25 mouse cellular contexts compared by ENCODE assay signal in the genomic region with DNA sequence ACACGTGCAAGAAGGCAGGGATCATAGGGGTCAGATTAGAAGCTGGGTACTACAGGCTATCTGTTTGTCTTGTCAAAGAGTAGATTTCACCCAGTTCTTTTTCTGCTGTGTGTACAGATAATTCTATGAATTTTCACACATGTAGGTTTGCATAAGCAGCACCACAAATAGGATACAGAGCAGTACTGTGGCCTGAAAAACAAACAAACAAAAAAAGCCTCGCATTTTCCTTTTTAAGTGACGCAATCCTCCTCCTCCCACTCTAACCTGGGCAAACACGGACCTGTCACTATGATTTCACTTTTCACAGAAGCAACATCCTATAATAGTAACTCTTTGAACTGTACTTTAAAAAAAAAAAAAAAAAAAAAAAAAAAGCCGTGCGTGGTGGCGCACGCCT. TPM values are rescaled to one million over a fixed set of nuclear protein-coding genes. Genes with fewer than 3 reads are reported as not detected.
DNase-seq lines count a peak whose midpoint lies in the region; ATAC-seq lines count a peak whose summit lies in the region.
"Had no signal": no experiment of that assay in that cellular context is flagged by ENCODE, and none has a peak within 500 bp of the region (broad histone marks: within the 10 kb centered on the region; RNA-seq: fewer than 3 reads in every experiment).

No protein-coding gene starts in this region.

- no peak overlapping the region for H3K4me2 ChIP-seq in forebrain, embryonic 11.5 days (ENCODE audit: low read depth, low read length, severe bottlenecking)
- H3K4me2 ChIP-seq in forebrain, embryonic 15.5 days (replicated peaks): no peak overlapping the region
- H3K4me2 ChIP-seq: heart, embryonic 13.5 days; hindbrain, embryonic 12.5 days; hindbrain, embryonic 15.5 days had no signal

- H3K4me1 ChIP-seq in forebrain, embryonic 11.5 days (replicated peaks; ENCODE audit: control insufficient read depth, insufficient read depth, low read length): no peaks in the 10 kb centered on the region
- no peaks in the 10 kb centered on the region for H3K4me1 ChIP-seq in forebrain, embryonic 15.5 days
- H3K4me1 ChIP-seq: heart, embryonic 13.5 days; hindbrain, embryonic 12.5 days; hindbrain, embryonic 15.5 days had no signal

- H3K9ac ChIP-seq in forebrain, embryonic 11.5 days (ENCODE audit: low read length): no peak overlapping the region
- no peak overlapping the region for H3K9ac ChIP-seq in forebrain, embryonic 15.5 days (replicated peaks)
- H3K9ac ChIP-seq: heart, embryonic 13.5 days; hindbrain, embryonic 12.5 days; hindbrain, embryonic 15.5 days had no signal

- peak; percentile 20 for DNase-seq in forebrain, embryonic 11.5 days (ENCODE audit: low spot score)
- DNase-seq in T-cell, adult 2 months (ENCODE audit: low spot score): peak; percentile 24
- DNase-seq in heart, postnatal 4 days: no peak
- no peak for DNase-seq in layer of hippocampus, postnatal 36 days
- no peak for DNase-seq in cerebellum, adult 11-12 months
- DNase-seq: adrenal gland, adult 8-10 months; adrenal gland, postnatal 25 days; cerebellum, adult 18-20 months; cerebellum, adult 9-10 months; cerebellum, postnatal 14 days; gastrocnemius, postnatal 10 days; gastrocnemius, postnatal 36 days; heart, adult 2 months; heart, postnatal 14 days had no signal

- no peaks in the 10 kb centered on the region for H3K36me3 ChIP-seq in forebrain, embryonic 11.5 days (ENCODE audit: control insufficient read depth, insufficient read depth, low read length)
- H3K36me3 ChIP-seq in forebrain, embryonic 15.5 days: no peaks in the 10 kb centered on the region
- H3K36me3 ChIP-seq: forebrain, embryonic 10.5 days; G1E; heart, embryonic 10.5 days; heart, embryonic 13.5 days; hindbrain, embryonic 12.5 days; hindbrain, embryonic 15.5 days had no signal

- no peak overlapping the region for H3K27ac ChIP-seq in forebrain, embryonic 11.5 days (ENCODE audit: low read depth, low read length)
- H3K27ac ChIP-seq in forebrain, embryonic 15.5 days (replicated peaks): no peak overlapping the region
- H3K27ac ChIP-seq: forebrain, embryonic 10.5 days; heart, adult 2 months; heart, embryonic 10.5 days; heart, embryonic 13.5 days; hindbrain, embryonic 12.5 days; hindbrain, embryonic 15.5 days had no signal

- no peaks in the 10 kb centered on the region for H3K9me3 ChIP-seq in forebrain, embryonic 11.5 days (ENCODE audit: control insufficient read depth, low read length)
- H3K9me3 ChIP-seq in forebrain, embryonic 15.5 days: no peaks in the 10 kb centered on the region
- H3K9me3 ChIP-seq: forebrain, embryonic 10.5 days; G1E; heart, embryonic 10.5 days; heart, embryonic 13.5 days; hindbrain, embryonic 12.5 days; hindbrain, embryonic 15.5 days had no signal

- WGBS in forebrain, embryonic 11.5 days: 94% methylated on average over 8 of the region's 8 CpGs
- 96% methylated on average over 8 of the region's 8 CpGs for WGBS in forebrain, embryonic 15.5 days

- H3K27me3 ChIP-seq in forebrain, embryonic 11.5 days (ENCODE audit: control insufficient read depth, insufficient read depth, low read length): no peaks in the 10 kb centered on the region
- H3K27me3 ChIP-seq in forebrain, embryonic 15.5 days: no peaks in the 10 kb centered on the region
- H3K27me3 ChIP-seq: heart, embryonic 13.5 days; hindbrain, embryonic 12.5 days; hindbrain, embryonic 15.5 days; Patski had no signal

- no peak overlapping the region for H3K4me3 ChIP-seq in forebrain, embryonic 11.5 days (ENCODE audit: low read depth, low read length)
- H3K4me3 ChIP-seq in forebrain, embryonic 15.5 days: no peak overlapping the region
- H3K4me3 ChIP-seq: forebrain, embryonic 10.5 days; heart, adult 2 months; heart, embryonic 10.5 days; heart, embryonic 13.5 days; hindbrain, embryonic 12.5 days; hindbrain, embryonic 15.5 days had no signal

- no peak for ATAC-seq in forebrain, embryonic 11.5 days (replicated peaks; ENCODE audit: low FRiP score)
- no peak for ATAC-seq in forebrain, embryonic 15.5 days (replicated peaks)
- ATAC-seq in inflammation-experienced regulatory T-cells, adult 6 months: peak; percentile 11
- ATAC-seq: forebrain, embryonic 14.5 days; intestine, embryonic 16.5 days; Patski had no signal

RNA-seq across cellular contexts. Expression of gene Kif3b, which starts 14.8 kb away (rescaled TPM):
- 7.1 and 7.4 TPM in 2 replicates for polyA plus RNA-seq in forebrain, embryonic 11.5 days (2014; fragmentation: Nextera tagmentation; extraction: Ambion mirVana)
- 18.7 and 19.0 TPM in 2 replicates for polyA plus RNA-seq in forebrain, embryonic 15.5 days (2015; fragmentation: Nextera tagmentation; extraction: Ambion mirVana)
- polyA plus RNA-seq in inflammation-experienced regulatory T-cells, adult 6 months (2017; shearing (Covaris generic)): 10 to 100 TPM in 2 of 3 experiments, 1 to 10 TPM in 1; 8.5 to 13.3 (median 11.6) TPM
- 10 to 100 TPM; 12.9 to 13.4 TPM for total RNA-seq in heart, postnatal 4 days (2021)
- 10 to 100 TPM; 55.6 to 58.0 TPM for total RNA-seq in layer of hippocampus, postnatal 36 days (2021)

RNA-seq across cellular contexts. Expression of gene Pofut1, which starts 35.1 kb away (rescaled TPM):
- polyA plus RNA-seq in forebrain, embryonic 11.5 days (2014; fragmentation: Nextera tagmentation; extraction: Ambion mirVana): 7.2 and 8.1 TPM in 2 replicates
- 5.7 and 6.6 TPM in 2 replicates for polyA plus RNA-seq in forebrain, embryonic 15.5 days (2015; fragmentation: Nextera tagmentation; extraction: Ambion mirVana)
- polyA plus RNA-seq in inflammation-experienced regulatory T-cells, adult 6 months (2017; shearing (Covaris generic)): 10 to 100 TPM in 1 of 3 experiments, 1 to 10 TPM in 2; 6.2 to 13.5 (median 9.4) TPM
- 10 to 100 TPM; 21.8 to 25.0 TPM for total RNA-seq in heart, postnatal 4 days (2021)
- 10 to 100 TPM; 16.8 TPM for total RNA-seq in layer of hippocampus, postnatal 36 days (2021)

RNA-seq across cellular contexts. Expression of gene Plagl2, which starts 35.2 kb away (rescaled TPM):
- polyA plus RNA-seq in forebrain, embryonic 11.5 days (2014; fragmentation: Nextera tagmentation; extraction: Ambion mirVana): 37.4 and 40.4 TPM in 2 replicates
- polyA plus RNA-seq in forebrain, embryonic 15.5 days (2015; fragmentation: Nextera tagmentation; extraction: Ambion mirVana): 6.8 and 7.7 TPM in 2 replicates
- polyA plus RNA-seq in inflammation-experienced regulatory T-cells, adult 6 months (2017; shearing (Covaris generic)): 10 to 100 TPM; 18.9 to 24.1 (median 21.5) TPM
- total RNA-seq in heart, postnatal 4 days (2021): 1 to 10 TPM; 8.4 to 9.7 TPM
- total RNA-seq in layer of hippocampus, postnatal 36 days (2021): 1 to 10 TPM; 4.9 to 5.0 TPM

RNA-seq across cellular contexts. Expression of gene Tspyl3, which starts 51.2 kb away (rescaled TPM):
- 4.8 and 5.6 TPM in 2 replicates for polyA plus RNA-seq in forebrain, embryonic 11.5 days (2014; fragmentation: Nextera tagmentation; extraction: Ambion mirVana)
- 29.4 and 33.1 TPM in 2 replicates for polyA plus RNA-seq in forebrain, embryonic 15.5 days (2015; fragmentation: Nextera tagmentation; extraction: Ambion mirVana)
- polyA plus RNA-seq in inflammation-experienced regulatory T-cells, adult 6 months (2017; shearing (Covaris generic)): 10 to 100 TPM; 23.3 to 25.2 (median 25.1) TPM
- total RNA-seq in heart, postnatal 4 days (2021): 1 to 10 TPM; 2.7 to 3.0 TPM
- total RNA-seq in layer of hippocampus, postnatal 36 days (2021): 10 to 100 TPM; 23.0 to 23.1 TPM

Comparison
In these comparisons a context has a peak if more than half of its experiments do, and no peak if none do; other contexts are left out.
1. DNase-seq: peak in forebrain, embryonic 11.5 days (single experiment) and T-cell, adult 2 months (single experiment); none in heart, postnatal 4 days (single experiment), layer of hippocampus, postnatal 36 days (0 of 2) and cerebellum, adult 11-12 months (single experiment).